Mouse (Mus musculus) urinary bladder, postnatal 36 days (tissue): Measurements from ENCODE around the gene Gm9970.

Experiments
- DNase-seq, 2 experiments: peaks; one replicate each; pipeline ENCODE4 v3.0.0; 2022; ENCODE audit warnings: low spot score in 2 of 2, mixed read lengths in 1 of 2

Gm9970 gene

GRCm38 (mm10) chr5:31240637-31241521 is at the start of gene Gm9970, which contains the start of gene Nrbp1:
Gm9970 (minus strand) TSS chr5:31241232.
Nrbp1 (plus strand) TSS chr5:31240864.
- peak; percentile 90 to 95 for DNase-seq

DNA sequence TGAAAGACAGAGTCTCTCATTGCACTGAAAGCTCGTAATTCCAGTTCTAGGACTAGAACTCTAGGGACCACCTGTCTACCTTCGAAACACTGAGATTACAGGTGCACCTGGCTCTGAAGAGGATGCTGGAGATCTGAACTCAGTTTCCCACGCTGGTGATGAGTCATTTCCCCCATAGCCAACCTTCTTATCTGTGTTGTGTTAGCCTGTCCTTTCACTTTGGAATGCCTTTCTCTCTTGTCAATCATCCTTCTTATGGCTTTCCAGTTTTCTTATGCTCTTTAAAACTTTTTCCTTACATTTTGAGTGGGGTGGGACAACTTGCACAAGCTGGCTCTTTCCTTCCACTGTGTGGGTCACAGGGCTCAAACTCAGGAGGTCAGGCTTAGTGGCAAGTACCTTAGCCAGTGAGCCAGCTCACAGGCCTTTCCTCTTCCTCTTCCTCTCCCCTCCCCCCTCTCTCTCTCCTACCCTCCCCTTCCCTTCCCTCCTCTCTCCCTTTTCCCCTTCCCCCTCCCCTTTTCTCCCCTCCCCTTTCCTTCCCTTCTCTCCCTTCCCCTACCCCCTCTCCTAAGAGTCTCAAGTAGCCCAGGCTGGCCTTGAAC is 48.7 kb upstream of the Gm9970 start:
- no peak for DNase-seq

GRCm38 (mm10) chr5:31288655-31289054 is 47.6 kb upstream of the Gm9970 start:
- no peak for DNase-seq

DNA sequence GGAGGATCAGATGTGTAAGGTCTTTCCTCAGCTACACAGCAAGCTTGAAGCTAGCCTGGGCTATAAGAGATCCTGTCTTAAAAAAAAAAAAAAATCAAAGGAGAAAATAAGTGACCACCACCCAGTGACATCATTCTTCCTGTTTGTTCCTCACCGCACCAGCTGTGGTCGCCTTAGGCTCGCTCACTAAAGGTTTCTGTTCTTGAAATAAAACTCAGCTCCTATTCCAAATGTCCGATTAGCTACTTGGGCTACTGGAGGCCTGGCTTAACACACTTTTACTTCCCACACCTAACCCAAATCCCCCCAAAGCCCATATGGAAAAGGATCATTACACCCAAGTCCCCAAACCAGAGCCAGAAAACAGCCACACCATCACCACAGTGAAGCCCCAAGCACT is 47.2 kb upstream of the Gm9970 start:
- no peak for DNase-seq

GRCm38 (mm10) chr5:31279245-31279988 is 38.4 kb upstream of the Gm9970 start:
- no peak for DNase-seq

DNA sequence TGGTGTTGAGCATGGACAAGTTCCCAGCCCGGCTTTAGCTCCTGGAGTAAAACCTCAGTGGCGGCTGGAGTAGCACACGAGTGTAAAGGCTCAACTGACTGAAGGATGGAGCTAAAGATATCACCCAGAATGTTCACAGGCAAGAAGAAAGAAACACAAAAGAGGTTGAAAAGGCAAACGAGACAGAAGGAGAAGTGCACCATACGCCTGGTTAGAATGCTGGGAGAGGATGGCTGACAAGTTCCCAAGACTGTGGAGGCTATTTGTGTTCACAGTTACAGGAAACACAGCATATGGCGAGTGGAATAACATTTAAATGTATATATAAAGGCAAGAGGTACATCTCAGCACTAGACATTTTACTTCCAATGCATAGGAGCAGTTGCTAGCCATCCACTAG is 32.0 kb upstream of the Gm9970 start:
- DNase-seq: no peak

GRCm38 (mm10) chr5:31267686-31268085 is 26.7 kb upstream of the Gm9970 start:
- DNase-seq: no peak

GRCm38 (mm10) chr5:31266101-31266500 is 25.1 kb upstream of the Gm9970 start:
- no peak for DNase-seq

DNA sequence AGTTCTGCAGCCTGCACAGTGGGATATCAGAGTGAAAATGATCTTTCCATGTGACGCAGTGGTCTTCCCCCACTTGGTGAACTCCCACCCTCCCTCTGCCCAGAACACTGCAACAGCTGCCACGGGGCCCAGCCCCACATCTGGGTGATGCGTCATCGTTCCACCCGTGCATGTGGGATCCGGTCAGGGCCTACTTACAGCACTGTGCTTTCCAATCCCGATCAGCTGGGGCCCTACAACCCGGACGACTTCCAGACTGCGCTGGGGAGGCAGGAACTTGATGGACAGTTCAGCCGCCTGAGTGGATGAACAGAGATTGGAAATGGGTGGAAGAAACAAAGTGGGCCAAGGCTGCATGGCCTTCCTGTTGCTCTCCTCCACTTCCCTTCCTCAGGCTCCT is 16.6 kb upstream of the Gm9970 start:
- no peak for DNase-seq

DNA sequence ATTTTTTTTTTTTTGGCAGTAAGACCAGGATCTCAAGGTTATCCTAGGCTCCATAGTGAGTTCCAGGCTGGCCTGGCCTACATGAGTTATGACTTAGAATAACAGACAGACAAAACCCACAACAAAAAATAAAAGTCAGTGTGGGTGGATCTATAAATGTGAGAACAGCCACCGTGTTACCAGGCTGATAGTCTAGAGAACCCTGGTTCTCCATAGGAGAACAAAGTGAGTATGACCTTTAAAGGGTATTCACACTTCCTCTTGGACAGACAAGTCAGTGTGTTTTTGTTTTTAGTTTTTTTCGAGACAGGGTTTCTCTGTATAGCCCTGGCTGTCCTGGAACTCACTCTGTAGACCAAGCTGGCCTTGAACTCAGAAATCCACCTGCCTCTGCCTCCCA is 14.9 kb upstream of the Gm9970 start:
- DNase-seq: no peak

- no peak for DNase-seq
These were observed 14.3 kb upstream of the Gm9970 start for GRCm38 (mm10) chr5:31255381-31255780.

DNA sequence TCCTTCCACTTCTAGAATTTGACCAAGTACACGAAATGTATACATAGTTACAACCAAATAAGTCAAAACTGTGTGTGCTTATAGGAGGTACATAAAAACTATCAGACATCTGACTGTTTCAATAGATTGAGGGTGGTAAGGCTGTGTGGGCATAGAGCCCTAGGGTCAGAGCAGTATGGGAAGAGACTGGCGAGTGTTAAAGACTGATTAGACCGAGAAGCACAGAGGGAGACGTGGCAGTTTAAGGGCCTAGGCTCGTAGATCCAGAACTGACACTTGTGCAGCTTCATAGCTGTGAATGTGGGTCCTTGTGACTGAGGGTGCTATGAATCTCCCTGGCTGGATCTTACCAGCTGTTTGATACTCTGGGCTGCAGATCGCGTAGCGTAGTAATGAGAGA is 13.9 kb upstream of the Gm9970 start:
- DNase-seq: no peak

DNA sequence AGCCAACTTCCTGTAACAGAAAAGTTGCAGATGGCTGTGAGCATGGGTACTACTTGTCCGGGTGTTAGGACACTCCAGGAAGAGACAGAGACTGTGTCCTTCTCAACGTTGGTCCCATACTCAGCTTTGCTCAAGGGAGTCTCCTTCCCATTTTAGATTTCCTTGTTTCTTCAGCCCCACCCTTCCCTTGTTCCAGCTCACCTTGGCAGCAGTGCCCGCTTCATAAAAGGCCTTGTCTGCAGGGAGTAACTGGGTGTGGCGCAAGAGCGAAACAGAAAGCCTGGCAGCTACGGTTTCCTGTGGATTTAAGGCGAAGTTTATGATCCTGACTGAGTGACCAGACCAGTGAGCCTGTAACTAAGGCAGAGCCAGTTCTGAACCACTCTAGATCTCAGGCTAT is 13.4 kb upstream of the Gm9970 start:
- DNase-seq: peak; percentile 48 to 76

GRCm38 (mm10) chr5:31253806-31254205 is 12.8 kb upstream of the Gm9970 start:
- no peak for DNase-seq

GRCm38 (mm10) chr5:31252795-31253545 is 11.9 kb upstream of the Gm9970 start:
- no peak for DNase-seq

- no peak for DNase-seq
These were observed 11.1 kb upstream of the Gm9970 start for GRCm38 (mm10) chr5:31252151-31252550.

- DNase-seq: peak; percentile 68 to 72
These were observed 10.6 kb upstream of the Gm9970 start, which contains the start of gene Krtcap3 for GRCm38 (mm10) chr5:31251541-31252101. Krtcap3 (plus strand) TSS chr5:31251691.

DNA sequence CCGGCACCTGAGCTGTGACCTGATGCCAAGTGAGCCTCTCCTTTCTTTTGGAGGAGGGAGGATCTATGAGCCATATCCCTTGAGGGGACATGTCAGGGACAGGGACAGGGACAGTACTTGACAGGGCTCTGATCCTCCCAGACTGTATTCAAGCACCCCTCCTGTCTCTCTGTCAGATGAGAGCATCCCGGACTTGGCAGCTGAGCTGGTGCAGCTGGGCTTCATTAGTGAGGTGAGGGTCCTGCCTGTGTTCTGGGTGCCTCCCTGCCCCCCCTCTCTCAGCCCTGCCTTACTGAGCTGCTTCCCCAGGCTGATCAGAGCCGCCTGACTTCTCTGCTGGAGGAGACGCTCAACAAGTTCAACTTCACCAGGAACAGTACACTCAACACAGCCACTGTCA is 9.7 kb upstream of the Gm9970 start:
- DNase-seq: no peak

- DNase-seq: no peak
These were observed 1.2 kb upstream of the Gm9970 start for GRCm38 (mm10) chr5:31242191-31242590.

DNA sequence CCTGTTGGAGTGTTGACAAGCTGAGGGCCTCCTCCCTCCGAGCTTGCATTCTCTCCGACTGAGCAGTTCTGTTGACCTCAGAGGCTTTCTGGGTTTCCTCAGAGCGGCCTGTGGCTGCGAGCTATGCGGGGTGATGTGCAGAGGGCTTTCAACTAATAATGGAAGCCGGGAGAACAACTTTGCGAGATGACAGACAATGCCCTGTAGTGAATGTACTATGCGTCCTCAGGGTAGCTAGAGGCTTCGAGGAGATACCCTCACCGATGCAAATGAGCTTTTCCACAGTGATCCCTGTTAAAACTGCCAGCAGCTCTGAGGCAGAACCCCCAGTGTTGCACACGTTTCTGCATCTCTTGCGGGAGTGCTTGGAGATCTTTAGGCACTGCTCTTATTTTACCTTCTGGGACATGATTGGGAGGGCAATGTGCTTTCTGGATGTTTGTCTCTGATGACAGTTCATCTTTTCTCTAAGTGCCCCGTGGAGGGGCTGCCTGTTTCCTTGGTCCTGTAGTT is 546 bp upstream of the Gm9970 start:
- DNase-seq: no peak

DNA sequence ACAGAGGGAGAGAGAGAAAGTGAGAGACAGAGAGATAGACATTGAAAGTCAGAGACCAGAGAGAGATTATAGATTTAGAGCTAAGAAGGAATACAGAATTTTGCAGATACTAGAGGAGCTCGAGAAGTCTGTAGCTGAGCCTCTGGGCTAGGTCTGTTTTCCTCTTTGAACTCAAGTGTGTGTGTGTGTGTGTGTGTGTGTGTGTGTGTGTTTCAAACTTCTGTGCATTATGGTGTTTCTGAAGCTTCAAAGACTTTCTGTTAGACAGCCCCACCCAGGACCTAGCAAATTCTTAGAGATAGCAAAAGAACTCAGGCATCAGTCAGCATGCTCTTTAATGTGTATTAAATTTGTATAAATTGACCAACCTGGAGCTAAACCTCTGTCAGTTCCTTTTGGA is 14.4 kb downstream of the Gm9970 start:
- DNase-seq: no peak
